Mouse (Mus musculus) liver, embryonic 16.5 days (tissue): ENCODE data around the gene Cers1. TPM values are rescaled to one million over a fixed set of nuclear protein-coding genes. Genes with fewer than 3 reads are reported as not detected.

ENCODE experiments used
- polyA plus RNA-seq: library from polyadenylated mRNA; unstranded; fragments of >200 nt; fragmentation: Nextera tagmentation; extraction: Ambion mirVana; gene quantifications from 2 replicates; pipeline ENCODE4 v1.2.1, GENCODE M21; 2015

Gene Cers1
- polyA plus RNA-seq, 1 experiment from 2014 or later = 0.24 TPM

Other genes starting within 250 kb of the Cers1 start
- 1.8 and 3.0 TPM in 2 replicates for gene Tm6sf2, start 242.9 kb upstream of the Cers1 start, polyA plus RNA-seq
- 0.04 TPM in 1 of 2 replicates, not detected in the other for gene Hapln4, start 232.3 kb upstream of the Cers1 start, polyA plus RNA-seq
- gene Ncan, start 194.9 kb upstream of the Cers1 start, polyA plus RNA-seq = 0.04 TPM in 1 of 2 replicates, not detected in the other
- 12.6 and 13.2 TPM in 2 replicates for gene Nr2c2ap, start 184.4 kb upstream of the Cers1 start, polyA plus RNA-seq
- 7.4 TPM in 2 replicates for gene Rfxank, start 176.6 kb upstream of the Cers1 start, polyA plus RNA-seq
- 21.4 and 23.4 TPM in 2 replicates for gene Borcs8, start 176.3 kb upstream of the Cers1 start, polyA plus RNA-seq
- not detected in 2 replicates for gene Mef2b, start 176.1 kb upstream of the Cers1 start, polyA plus RNA-seq
- gene Tmem161a, start 143.4 kb upstream of the Cers1 start, polyA plus RNA-seq = 26.8 and 28.4 TPM in 2 replicates
- 8.4 and 12.0 TPM in 2 replicates for gene Slc25a42, start 103.5 kb upstream of the Cers1 start, polyA plus RNA-seq
- 10.8 and 11.9 TPM in 2 replicates for gene Sugp2, start 81.5 kb upstream of the Cers1 start, polyA plus RNA-seq
- 12.1 and 12.7 TPM in 2 replicates for gene Armc6, start 81.3 kb upstream of the Cers1 start, polyA plus RNA-seq
- gene Homer3, start 32.9 kb upstream of the Cers1 start, polyA plus RNA-seq = 3.7 and 4.7 TPM in 2 replicates
- gene Ddx49, start 13.3 kb upstream of the Cers1 start, polyA plus RNA-seq = 19.8 and 21.1 TPM in 2 replicates
- gene Cope, start 13.3 kb upstream of the Cers1 start, polyA plus RNA-seq = 195 and 209 TPM in 2 replicates
- 0.18 and 0.34 TPM in 2 replicates for gene Gdf1, start 14.0 kb downstream of the Cers1 start, polyA plus RNA-seq
- 5.5 and 5.6 TPM in 2 replicates for gene Upf1, start 37.5 kb downstream of the Cers1 start, polyA plus RNA-seq
- 1.3 and 1.6 TPM in 2 replicates for gene Comp, start 57.8 kb downstream of the Cers1 start, polyA plus RNA-seq
- 3.4 and 3.9 TPM in 2 replicates for gene Crtc1, start 123.8 kb downstream of the Cers1 start, polyA plus RNA-seq
- 5.6 and 7.1 TPM in 2 replicates for gene Klhl26, start 161.2 kb downstream of the Cers1 start, polyA plus RNA-seq
- gene Tmem59l, start 171.6 kb downstream of the Cers1 start, polyA plus RNA-seq = not detected in 2 replicates
- gene Crlf1, start 177.4 kb downstream of the Cers1 start, polyA plus RNA-seq = 0.83 and 1.3 TPM in 2 replicates
- gene Rex1bd, start 191.0 kb downstream of the Cers1 start, polyA plus RNA-seq = 53.7 and 55.6 TPM in 2 replicates
- gene Uba52, start 195.0 kb downstream of the Cers1 start, polyA plus RNA-seq = 490 and 558 TPM in 2 replicates
- gene Fkbp8, start 211.9 kb downstream of the Cers1 start, polyA plus RNA-seq = 155 and 158 TPM in 2 replicates
- 27.6 and 29.0 TPM in 2 replicates for gene Kxd1, start 212.2 kb downstream of the Cers1 start, polyA plus RNA-seq
- gene Ell, start 223.7 kb downstream of the Cers1 start, polyA plus RNA-seq = 12.9 and 16.8 TPM in 2 replicates